Mouse (Mus musculus) common myeloid progenitor, adult 5-6 weeks (primary cell): Measurements from ENCODE around the gene Bcor. TPM values are rescaled to one million over a fixed set of nuclear protein-coding genes. Genes with fewer than 3 reads are reported as not detected.

ENCODE experiments used
- ATAC-seq: replicated peaks from 2 replicates; pipeline ENCODE4 v1.8.0; 2016; ENCODE audit warnings: low read depth, mild to moderate bottlenecking, moderate TSS enrichment, inconsistent platforms; ENCODE audit not compliant: poor library complexity, severe bottlenecking
- total RNA-seq: library from RNA; stranded (forward); fragments of 200-1000, 187-1606 nt; gene quantifications from 2 replicates; pipeline ENCODE4 v1.2.3, GENCODE M21; 2017

The Bcor gene
- total RNA-seq, 1 experiment from 2014 or later, result 45.0 TPM

DNA sequence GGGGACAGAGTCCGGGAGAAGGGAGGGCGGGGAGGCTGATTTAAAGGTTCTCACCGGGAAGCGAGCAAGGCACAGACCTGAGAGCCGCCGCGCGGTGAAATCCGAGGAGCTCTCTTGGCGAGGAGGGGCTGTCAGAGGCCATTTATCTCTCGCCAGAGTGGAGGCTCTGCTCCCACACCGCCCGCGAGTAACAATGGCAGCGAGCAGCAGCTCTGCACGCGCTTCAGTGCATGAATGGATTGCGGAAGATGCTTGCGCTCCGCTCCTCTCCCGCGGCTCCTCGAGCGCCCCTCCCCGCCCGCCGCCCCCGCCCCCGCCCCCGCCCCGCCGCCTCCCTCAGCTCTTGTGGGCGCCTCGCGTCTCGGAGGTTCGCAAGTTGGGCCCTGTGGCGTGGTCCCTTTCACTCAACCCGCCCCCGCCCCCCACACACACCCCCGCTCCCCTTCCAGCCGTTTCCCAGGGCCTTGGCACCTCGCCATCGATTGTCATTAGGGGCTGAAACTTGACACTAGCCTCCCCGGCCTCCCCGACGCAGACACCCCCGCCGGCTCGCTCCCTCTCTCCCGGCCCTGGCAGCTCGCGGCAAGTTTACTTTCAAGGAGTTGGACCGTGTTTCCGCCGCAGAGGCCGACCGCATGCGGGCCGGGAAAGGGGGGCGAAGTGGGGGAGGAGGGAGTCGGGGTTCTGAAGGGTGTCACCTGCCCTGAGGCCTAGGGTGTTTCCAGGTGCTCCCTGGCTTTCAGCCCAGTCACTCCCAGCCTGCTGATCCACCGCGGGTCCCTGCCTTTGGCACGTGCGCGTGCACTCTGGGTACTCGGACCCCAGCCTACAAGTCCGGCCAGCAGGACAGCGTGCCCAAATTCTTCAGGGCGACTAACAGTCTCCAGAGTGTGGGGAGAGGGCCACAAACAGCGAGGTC lies 31.7 kb downstream of the Bcor start:
- no peak for ATAC-seq

DNA sequence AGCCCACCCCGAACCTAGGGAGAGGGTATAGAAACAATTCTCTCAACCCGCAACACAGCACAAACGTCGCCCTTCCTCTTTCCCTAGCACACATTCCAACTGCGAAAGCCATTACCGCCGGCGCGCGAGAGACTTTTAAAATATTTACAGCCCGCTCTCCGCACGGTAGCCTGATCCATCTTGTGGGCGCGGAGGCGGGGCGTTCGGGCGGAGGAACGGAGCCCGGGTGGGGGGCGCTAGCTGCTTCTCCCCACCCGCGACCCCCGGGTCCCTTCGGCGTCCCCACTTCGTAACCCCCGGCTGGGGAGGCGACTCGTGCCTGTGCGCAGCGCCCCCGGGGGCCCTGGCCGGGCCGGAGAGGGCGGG lies 32.4 kb downstream of the Bcor start:
- ATAC-seq, result no peak

DNA sequence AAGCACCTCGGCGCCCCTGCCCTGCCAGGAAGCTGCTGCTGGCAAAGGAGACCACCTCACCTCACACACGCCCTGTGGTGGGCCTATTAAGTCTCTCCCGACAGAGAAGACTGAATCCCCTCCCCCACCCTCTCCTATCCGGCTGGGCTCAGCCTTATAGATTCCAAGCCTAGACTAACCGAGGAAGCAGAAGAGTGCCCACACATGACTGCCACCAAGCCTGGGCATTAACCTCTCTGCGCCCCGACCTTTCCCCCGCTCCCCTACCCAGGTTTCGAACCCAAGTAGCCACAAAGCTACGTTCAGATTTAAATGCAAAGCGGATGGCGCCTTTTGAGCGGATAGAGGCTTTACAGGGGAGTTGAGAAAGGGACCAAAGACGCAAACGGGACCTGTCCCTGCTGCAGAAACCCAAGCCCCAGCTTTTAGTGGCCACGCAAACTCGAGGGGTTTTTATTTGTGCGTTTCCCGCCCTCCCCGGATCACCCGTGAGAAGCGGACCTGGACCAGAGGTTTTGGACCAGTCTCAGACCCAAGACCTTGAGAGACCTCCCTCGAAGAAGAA lies 33.0 kb downstream of the Bcor start:
- ATAC-seq, result no peak

DNA sequence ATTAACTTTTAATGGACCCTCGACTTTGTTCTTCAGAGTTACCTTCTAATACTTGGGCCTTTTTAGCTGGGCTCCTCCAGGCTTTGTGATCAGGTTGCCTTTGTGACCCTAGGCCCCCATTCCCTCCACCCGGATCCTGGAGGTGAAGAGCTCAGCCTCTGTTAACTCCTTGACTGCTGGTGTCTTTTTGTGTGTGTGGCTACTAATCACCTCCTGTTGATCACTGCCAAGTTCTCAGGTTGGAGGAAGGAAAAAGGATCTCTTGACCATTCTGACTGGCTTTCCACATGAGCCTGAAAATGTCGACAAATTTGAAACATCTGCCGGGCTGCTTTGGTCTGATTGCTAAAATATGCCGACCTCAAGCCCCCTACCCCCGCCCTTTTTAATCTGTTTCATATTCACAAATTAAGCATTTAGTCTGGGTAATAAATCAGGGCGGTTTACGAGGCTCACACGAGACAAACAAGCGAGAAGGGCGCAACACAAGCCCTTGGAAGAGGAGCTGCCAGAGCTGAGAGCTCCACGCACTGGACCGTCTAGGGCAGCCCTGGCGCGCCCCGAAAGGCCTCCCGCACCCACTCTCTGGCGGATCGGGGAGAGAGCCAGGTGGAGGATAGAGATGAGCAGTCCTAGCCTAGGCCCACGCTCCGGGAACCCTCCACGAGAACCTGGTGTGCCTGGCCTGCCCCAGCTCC lies 33.6 kb downstream of the Bcor start:
- ATAC-seq, result no peak

DNA sequence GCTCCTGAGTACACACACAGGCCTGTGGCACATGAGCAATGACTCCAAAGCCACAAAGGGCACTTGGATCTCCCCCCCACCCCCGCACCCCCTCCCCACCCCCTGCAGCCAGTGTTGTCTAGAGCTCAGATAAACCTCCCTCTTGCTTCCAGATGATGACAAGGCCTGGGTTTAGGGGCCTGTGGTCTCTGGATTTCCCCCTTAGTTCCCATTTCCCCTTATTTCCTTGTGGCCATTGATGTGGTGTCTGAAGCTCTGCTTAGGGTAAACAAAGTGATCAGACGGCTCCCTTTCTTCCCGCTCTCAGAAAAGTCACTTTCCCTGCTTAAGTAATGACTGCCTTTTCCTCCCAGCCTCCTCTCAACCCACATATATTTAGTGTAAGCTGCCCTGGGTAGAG lies 35.6 kb downstream of the Bcor start:
- 0 out of 2 replicates have a peak, but pooled peaks have one; percentile 2 for ATAC-seq

DNA sequence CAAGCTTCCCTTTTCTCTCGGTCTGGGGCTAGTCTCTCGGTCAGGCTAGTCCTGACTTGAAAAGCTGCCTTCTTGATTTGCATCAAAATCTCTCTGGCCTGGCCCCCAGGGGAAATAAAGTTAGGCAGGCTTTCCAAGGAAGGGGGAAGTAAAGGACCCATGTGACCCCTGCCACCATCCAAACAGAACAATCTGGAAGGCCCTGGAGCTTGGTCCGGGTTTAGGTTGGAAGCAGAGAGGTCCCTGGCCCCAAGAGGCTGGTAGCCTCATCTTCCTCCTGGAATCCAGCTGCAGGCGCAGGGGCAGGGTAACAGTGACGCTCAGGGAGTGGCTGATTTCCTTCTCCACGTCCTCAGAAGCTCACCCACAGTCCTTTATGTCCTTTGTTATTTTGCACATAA lies 36.5 kb downstream of the Bcor start:
- ATAC-seq, result no peak; the same call in 1 of the 2 replicates

DNA sequence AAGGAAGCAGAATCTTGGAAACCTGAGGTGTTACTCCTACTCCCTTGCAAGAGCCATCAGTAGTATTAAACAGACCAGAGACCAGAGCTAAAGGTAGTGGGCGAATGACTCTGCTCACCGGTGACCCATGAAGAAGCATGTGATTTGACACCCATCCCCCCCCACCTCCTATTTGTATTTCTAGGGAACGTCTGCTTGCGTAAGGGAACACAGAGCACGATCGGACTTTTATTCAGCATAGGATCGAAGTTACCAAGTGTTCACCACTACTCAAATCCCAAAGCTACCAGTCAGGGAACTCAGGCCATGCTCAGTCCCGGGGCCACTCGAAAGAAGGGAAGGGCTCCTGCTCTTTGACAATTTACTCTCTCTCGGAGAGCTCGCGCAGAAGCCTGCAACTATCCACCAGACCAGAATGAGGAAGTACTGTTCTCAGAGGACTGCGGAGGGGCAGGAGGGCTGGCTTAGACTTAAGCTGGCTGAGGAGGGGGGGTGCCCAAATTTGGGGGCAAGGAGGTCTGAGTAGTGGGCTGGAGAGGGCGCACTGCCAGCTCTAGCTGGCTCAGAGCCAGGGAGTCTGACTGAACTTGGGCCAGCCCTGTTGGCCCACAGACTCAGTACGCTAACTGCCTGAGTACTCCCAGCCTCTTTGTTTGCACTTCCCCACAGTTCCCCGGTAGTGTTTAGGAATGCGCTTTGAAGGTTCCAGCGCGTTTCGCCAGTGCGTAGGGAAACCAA lies 37.4 kb downstream of the Bcor start:
- peak; percentile 75 for ATAC-seq

DNA sequence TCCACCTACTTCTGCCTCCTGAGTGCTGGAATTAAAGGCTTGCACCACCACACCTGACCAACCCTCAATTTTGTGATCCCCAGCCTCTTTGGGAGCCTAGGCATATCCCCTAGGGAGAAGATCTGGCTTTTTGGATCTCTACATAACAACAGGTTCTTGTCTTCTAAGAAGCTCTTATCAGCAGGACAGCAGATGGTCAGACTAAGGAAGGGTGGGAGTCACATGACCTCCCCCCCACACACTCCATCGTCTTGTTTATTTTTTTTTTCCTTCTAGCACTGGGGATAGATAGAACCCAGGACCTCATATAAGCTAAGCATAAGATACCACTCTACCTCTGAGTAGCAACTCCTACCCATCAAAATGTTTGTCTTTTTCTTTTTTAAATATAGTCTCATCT lies 40.7 kb downstream of the Bcor start:
- ATAC-seq, result no peak

DNA sequence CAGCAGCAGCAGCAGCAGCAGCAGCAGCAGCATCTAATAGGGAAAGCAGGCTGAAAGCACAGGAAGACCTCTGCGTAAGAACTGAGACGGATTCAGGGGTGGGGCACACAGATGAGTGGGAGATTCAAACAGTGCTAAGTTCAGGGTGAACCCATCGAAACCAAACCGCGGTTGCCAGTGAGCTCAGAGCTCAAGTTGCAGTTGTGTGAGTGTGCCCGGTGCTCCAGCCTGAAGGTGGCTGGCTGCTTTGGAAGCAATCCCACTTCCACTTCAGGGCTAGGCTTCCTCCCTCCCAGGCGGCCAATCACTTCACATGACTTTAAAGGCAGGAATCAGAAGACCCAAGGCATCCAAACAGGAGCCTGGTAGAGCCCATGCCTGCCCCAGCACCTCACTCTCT lies 44.0 kb downstream of the Bcor start:
- no peak for ATAC-seq

DNA sequence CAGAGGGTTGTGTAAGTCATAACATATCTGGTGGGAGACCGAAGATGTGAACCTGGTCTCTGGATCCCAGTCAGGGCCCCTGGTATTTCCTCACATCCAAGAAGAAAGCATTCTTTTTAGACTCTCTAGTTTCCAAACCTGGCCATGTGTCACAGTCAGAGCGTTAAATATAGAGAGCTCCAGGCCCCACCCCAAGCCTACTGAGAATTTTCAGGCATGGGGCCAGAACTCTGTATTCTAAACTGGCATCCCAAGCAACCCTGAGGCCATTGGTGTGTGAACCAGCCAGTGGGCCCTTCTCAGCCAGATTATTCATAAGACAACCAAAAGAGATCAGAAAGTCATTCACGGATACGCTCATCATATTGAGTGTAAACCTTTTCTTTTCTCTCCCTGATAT lies 48.0 kb downstream of the Bcor start:
- no peak for ATAC-seq

DNA sequence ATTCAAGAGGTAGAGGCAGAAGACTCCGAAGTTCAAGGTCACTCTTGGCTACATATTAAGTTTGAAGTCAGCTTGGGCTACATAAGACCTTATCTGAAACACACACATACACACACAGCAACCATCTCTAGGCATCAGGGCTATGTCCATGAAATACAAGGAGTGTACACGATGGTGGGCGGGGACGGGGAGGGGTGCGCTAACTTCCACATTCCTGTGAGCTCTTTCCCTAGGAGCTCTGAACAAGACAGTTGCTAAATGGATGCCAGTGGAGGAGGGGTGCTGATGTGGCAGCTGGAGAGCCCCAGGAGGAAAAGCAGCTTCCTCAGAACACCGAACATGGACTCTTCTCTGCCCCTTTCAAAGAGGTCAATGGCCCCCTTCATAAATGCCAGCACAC lies 49.6 kb downstream of the Bcor start:
- no peak for ATAC-seq

DNA sequence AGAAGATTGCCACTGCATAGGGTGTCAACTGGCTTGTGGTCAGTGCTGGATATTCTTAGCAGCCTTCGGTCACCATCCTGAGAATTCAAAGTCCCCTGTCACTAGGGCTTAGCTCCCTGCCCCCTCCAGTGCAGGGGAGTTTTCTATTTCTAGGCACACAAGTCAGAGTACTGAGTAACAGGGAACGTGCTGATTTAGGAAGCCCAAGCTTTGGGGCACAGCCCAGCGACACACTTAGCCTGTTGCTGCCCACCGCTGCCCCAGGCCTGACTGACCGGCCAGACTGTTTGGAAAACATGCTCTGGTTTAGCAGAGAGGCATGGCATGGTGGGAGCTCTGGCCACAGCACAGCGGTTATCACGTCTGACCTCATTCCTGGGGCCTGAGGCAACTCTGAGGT lies 54.8 kb downstream of the Bcor start:
- no peak for ATAC-seq

DNA sequence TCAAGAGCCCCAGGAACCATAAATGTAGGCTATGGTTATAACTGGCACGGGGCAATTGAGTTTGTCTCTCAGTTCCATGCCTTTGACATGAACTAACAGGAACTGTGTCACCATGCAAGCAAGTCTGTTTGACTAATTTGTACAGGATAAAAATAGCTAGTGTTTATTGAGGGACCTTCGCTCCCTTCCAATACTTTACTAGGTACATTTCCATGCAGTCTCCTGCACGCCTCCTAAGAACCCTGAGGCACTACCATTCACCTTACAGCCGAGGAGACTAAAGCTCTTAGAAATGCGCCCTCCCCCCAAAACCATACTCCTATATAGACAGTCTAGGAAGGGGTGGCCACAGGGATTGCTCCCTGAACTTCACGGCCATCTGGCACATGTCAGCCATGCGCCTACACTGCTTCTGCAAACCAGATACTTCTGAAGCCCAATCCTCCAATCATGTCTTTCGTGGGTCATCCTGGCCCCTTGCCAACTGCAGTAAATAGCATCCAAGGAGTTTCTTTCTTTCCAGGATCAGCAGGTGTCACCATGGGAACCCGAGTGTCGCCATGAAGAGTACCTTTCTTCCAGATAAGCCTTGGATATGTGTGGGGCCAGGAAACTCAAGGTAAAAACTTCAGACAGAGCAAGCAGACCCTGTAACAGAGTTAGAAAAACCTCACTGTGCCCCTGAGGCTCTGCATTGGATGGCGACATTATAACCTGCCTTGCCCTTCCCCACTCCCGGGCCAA lies 63.2 kb downstream of the Bcor start:
- ATAC-seq, result no peak

DNA sequence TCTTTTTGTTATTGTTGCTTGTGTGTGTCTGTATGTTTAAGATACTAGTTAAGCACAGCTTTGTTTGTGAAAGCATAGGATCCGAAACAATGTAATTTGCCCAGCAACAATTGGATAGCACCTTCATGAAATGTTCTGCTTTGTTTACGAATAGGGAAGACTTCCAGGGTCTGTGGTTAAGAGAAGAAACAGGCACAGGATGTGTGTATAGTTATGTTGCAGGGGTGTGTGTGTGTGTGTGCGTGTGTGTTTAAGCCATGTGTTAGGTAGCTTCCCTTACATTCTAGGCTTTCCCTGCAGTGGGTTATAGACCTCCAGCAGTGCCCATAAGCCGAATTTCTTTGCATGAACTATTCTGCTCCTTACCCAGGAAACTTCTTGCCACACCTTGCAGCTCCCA lies 66.8 kb downstream of the Bcor start:
- ATAC-seq, result no peak

DNA sequence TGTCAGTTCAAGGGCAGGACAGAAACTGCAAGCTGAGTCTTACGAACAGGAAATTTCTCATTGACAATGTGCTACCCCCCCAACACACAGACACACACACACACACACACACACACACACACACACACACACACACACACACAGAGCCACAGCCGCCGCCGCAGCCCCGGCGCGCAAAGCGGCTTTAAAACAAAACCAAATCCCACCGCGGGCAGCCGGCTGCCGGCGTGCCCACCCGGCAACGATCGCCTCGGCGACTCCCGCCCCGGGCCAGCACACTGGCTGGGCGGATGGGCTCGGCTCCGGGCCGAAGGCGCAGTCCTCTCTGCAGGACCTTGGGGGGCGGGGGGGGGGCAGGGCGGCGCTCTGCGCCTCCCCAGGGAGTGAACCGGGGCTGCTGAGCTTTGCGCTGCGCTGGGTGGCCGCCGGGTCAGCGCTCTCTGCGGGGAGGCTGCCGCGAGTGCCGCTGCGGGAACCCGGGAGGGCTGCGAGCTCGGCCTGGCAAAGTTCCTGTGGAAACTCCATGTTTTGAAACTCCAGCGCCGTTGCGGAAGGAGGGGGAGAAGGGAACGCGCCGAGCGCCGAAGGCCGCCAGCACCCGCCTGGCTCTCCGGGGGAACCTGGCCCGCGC lies 68.6 kb downstream of the Bcor start:
- ATAC-seq, result no peak

DNA sequence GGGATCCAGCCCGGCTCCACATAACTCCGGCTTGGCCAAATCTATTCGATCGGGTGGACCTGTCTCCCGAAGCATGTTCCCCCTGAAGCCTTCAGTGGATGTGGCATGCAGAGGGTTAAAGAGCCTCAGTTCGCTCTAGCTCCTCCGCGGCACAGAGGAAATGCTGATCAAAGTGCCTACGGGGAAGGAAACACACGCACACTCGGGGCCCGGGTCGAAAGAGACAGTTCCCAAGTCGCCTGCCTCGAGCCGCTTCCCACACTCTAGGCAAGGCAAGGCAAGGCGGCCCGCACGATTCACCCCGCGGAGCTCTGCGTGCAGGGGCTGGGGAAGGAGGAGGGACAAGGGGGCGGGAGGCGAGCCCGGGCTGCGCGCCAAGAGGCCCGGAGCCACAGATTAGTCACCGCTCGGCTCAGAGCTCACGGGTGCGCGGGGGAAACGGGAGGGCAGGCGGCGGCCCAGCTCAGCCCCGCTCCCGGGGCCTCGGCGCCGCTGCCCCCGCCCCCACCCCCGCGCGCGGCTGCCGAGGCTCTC lies 69.2 kb downstream of the Bcor start:
- ATAC-seq, result peak; percentile 52

DNA sequence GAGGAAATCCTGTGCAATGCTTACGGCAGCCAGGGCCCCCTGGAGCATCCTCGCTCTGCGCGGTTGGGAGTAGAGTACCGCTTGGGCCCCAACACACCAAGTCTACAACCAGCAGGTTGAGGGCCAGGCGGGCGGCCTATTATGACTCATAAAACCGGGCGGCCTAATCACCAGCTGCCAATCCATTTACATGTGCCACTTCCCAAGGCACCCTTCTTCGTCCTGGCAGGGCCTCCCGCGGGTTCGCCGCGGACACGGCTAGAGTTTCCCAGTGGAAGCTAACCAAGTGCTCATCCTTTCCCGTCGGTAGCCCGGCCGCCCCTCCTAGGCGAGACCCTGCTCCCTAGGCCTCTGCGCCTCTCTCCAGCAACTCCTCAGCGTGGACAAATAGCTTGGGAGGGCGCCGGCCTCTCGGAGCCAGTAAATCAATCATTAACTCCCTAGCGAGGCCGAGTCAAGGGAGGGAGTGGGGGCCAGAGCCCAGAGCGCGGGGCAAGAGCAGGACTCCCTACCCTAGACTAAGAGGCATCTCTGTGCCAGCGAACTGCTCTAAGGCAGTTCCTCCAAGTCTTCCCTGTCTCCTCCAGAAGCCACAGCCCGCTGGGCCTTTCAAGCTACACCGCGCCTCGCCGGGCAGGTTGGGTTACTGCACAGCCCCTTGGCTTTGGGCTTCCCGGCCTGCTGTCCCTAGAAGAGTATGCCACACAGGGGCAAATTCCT lies 69.8 kb downstream of the Bcor start:
- no peak for ATAC-seq

DNA sequence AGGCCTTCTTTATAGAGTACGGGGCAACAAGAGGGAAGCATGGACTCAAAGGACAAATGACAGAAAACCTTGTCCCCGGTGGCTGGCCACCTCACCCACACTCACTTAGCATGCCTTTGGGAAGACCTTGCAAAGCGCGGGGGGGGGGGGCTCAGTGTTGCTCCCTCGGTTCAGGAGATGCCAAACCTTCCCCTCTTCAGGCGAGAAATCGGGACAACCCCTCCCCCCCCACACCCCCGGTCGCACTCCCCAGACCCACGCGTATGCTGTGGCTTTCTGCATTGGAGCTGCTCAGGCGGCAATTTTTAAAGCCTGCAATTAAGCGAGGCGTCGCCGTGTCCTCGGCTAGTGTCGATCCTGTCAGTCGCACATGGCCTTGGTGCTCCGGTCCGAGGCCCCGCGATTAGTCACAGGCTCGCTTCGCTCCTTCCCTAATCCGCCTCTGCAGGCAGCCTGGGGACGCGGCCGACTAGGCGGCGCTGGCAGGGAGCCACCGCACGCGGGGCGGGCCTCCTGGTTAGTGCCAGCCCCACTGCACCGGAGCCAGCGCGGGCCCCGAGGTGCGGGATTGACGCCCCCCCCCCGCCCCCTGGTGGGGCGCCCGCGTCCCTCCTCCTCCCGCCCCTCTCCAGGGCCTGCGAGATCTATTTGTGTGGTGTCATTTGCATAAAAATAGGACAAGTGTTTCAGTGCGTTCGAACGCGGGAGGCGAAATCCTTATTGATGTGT lies 70.6 kb downstream of the Bcor start:
- no peak for ATAC-seq
